Mouse (Mus musculus) small intestine, adult 2 months (tissue): ENCODE measurements around the gene Nin. TPM values are rescaled to one million over a fixed set of nuclear protein-coding genes. Genes with fewer than 3 reads are reported as not detected.

Source experiments
- H3K27ac ChIP-seq: fragments of 200-500 bp; 2 replicates; pipeline ENCODE4 v1.5.1; 2012; ENCODE audit warnings: low read depth, low read length, control low read depth, inconsistent platforms; ENCODE audit not compliant: insufficient read depth
- H3K27me3 ChIP-seq: fragments of 200-500 bp; 2 replicates; pipeline ENCODE4 v1.6.1; 2012; ENCODE audit warnings: mild to moderate bottlenecking, moderate library complexity, low read length, inconsistent platforms; ENCODE audit not compliant: control insufficient read depth, insufficient read depth
- H3K36me3 ChIP-seq: fragments of 200-500 bp; 2 replicates; pipeline ENCODE4 v1.6.1; 2012; ENCODE audit warnings: mild to moderate bottlenecking, low read length, control low read depth, inconsistent platforms; ENCODE audit not compliant: control insufficient read depth, insufficient read depth
- H3K4me1 ChIP-seq: fragments of 200-500 bp; 2 replicates; pipeline ENCODE4 v1.6.1; 2012; ENCODE audit warnings: low read length, inconsistent platforms, mixed read lengths; ENCODE audit not compliant: control insufficient read depth, insufficient read depth, insufficient read length
- H3K4me3 ChIP-seq: fragments of 200-500 bp; 2 replicates; pipeline ENCODE4 v1.5.1; 2012; ENCODE audit warnings: low read depth, mild to moderate bottlenecking, control low read depth, inconsistent platforms, low read length, moderate library complexity
- CTCF ChIP-seq: fragments of 200-500 bp; IDR thresholded peaks from 2 replicates; pipeline ENCODE4 v1.5.1; 2012; ENCODE audit warnings: low read depth, mild to moderate bottlenecking, control low read depth, inconsistent platforms, low read length, moderate library complexity, mixed read lengths; ENCODE audit not compliant: insufficient replicate concordance, insufficient read length; ENCODE audit errors: extremely low read depth
- POLR2A ChIP-seq: fragments of 200-500 bp; IDR thresholded peaks from 2 replicates; pipeline ENCODE4 v1.6.1; 2012; ENCODE audit warnings: low read depth, mild to moderate bottlenecking, control low read depth, inconsistent platforms, low read length, moderate library complexity
- WGBS: fragments of 180-500 bp; shearing (Covaris S2); methylation state at CpG from one replicate; pipeline ENCODE4 v1.1.7; 2018; 5-methylcytosine and 5-hydroxymethylcytosine counted together
- polyA plus RNA-seq: library from polyadenylated mRNA; depleted of rRNA; stranded (reverse); fragments of >200 nt; gene quantifications from 2 replicates; pipeline ENCODE4 v1.2.3, GENCODE M21; 2012

Nin gene
- polyA plus RNA-seq, 1 experiment = 4.0 TPM

DNA sequence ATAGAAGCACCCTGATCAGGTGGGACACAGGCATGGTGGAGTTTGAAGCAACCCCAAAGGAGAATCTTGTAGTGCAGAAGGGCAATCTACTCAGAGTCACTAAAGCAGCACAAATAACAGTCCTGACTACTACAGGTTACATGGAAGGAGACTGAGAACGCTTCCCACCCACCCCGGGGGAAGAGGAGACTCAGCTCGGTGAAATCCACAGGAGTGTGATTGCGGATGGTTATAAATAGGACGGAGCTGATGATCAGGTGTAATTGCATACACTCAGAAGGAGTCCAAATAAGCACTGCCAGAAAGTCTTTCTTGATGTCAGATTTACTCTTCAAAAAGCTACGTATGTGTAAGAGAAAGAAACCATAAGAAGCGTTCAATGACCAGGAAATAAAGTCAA is 15.6 kb downstream of the Nin start:
- Histone ChIP-seq H3K36me3 (no peaks in the 10 kb centered on the region), H3K27me3 (no peaks in the 10 kb centered on the region), H3K27ac (no peak overlapping the region), H3K4me3 (no peak overlapping the region), H3K4me1 (peaks cover 5% of the 10 kb centered on the region; the same call in 1 of the 2 replicates)
- TF ChIP-seq POLR2A (no peak), CTCF (no peak)
- WGBS = 91% methylated on average over 7 of the region's 7 CpGs

DNA sequence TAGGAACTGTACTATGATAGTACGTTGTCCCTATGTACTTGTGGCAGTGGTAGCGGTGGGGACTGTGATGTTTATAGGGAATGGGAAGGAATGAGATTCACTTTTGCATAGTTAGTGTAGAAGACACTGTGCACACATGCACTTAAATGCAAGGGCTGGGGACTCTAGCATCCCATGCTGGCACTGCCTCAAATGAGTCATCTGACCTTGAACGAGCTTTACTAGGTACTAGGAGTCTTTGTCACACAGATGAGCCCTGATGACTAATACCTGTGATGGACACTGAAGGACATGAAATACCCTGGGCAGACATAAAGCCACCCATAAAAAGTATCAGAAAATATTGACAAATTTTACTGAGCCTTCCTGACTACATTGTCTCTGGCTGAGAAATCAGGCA is 16.2 kb downstream of the Nin start:
- Histone ChIP-seq H3K27me3 (no peaks in the 10 kb centered on the region), H3K27ac (no peak overlapping the region), H3K4me3 (no peak overlapping the region), H3K4me1 (no peaks in the 10 kb centered on the region; the same call in 1 of the 2 replicates), H3K36me3 (no peaks in the 10 kb centered on the region)
- WGBS = 67% methylated on average over 3 of the region's 3 CpGs
- no peak for TF ChIP-seq POLR2A
- TF ChIP-seq CTCF = no peak

DNA sequence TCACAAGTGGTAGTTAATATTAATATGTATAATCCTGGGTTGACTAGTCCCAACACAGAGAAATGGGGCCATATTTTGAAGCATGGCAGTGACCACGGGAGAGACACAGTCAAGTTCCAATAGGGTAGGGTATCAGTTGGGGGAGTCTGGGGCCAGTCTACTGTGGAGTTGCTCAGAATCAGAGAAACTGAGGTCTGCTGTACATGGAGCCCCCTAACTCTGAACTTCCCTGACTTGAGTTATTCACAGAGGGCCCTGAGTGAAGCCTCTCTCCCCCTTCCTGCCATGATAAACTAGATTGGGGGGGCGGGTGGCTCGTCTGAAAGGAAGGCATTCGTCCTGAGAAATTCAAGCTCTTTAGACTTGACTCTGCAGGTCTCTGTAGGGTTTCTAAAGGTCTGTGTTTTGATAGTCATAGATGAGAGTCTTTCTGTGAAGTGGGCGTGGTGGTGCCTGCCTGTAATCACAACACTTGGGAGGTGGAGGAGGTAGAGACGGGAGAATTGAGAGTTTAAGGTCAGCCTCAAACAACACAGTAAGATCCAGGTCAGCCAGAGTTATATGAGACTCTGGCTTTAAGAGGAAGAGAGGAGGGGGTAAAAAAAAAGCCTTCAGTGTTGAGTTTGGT is 20.1 kb downstream of the Nin start:
- no peaks in the 10 kb centered on the region for H3K36me3 ChIP-seq
- WGBS = 88% methylated on average over 6 of the region's 6 CpGs
- no peaks in the 10 kb centered on the region for H3K27me3 ChIP-seq
- no peaks in the 10 kb centered on the region for H3K4me1 ChIP-seq
- H3K27ac ChIP-seq = no peak overlapping the region
- no peak for TF ChIP-seq CTCF
- TF ChIP-seq POLR2A = no peak
- no peak overlapping the region for H3K4me3 ChIP-seq

DNA sequence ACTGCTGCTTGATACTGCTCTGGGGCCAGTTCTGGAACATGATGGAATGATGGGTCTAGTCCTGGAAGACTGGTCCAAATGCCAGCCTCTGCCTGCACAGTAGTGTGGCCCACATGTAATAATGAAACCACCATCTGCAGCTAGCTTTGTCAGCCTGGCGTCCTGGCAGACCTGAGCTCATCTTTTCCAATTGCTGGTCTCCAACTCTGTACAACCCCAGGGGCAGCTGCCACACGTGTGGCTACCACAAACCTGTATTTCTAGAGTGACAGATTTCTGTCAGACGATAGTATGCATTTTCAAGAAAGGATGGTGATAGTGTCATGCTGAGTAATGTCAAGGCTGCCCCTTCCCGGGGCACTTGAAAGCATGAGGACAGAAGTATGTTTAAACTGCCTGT is 25.2 kb downstream of the Nin start:
- Histone ChIP-seq H3K4me1 (no peaks in the 10 kb centered on the region), H3K4me3 (no peak overlapping the region), H3K27ac (no peak overlapping the region), H3K36me3 (no peaks in the 10 kb centered on the region), H3K27me3 (no peaks in the 10 kb centered on the region)
- 84% methylated on average over 4 of the region's 4 CpGs for WGBS
- TF ChIP-seq POLR2A (no peak), CTCF (no peak)

- no peak for TF ChIP-seq POLR2A
- TF ChIP-seq CTCF = no peak
- no peaks in the 10 kb centered on the region for H3K36me3 ChIP-seq
- H3K4me3 ChIP-seq = no peak overlapping the region
- H3K27me3 ChIP-seq = no peaks in the 10 kb centered on the region
- H3K27ac ChIP-seq = no peak overlapping the region
- H3K4me1 ChIP-seq = no peaks in the 10 kb centered on the region
- WGBS = 77% methylated on average over 3 of the region's 3 CpGs
Observed at GRCm38 (mm10) chr12:70085351-70085750, 28.2 kb downstream of the Nin start.

- H3K27ac ChIP-seq = no peak overlapping the region
- no peaks in the 10 kb centered on the region for H3K36me3 ChIP-seq
- WGBS = 93% methylated on average over 5 of the region's 5 CpGs
- H3K4me1 ChIP-seq = no peaks in the 10 kb centered on the region
- H3K27me3 ChIP-seq = no peaks in the 10 kb centered on the region
- H3K4me3 ChIP-seq = no peak overlapping the region
- TF ChIP-seq CTCF (no peak), POLR2A (no peak)
Observed at GRCm38 (mm10) chr12:70084198-70084597, 29.3 kb downstream of the Nin start.

GRCm38 (mm10) chr12:70083737-70084136 is 29.8 kb downstream of the Nin start:
- 92% methylated on average over 4 of the region's 4 CpGs for WGBS
- H3K27ac ChIP-seq = no peak overlapping the region
- TF ChIP-seq CTCF (no peak), POLR2A (no peak)
- no peaks in the 10 kb centered on the region for H3K27me3 ChIP-seq
- no peaks in the 10 kb centered on the region for H3K36me3 ChIP-seq
- H3K4me3 ChIP-seq = no peak overlapping the region
- H3K4me1 ChIP-seq = no peaks in the 10 kb centered on the region; the same call in 1 of the 2 replicates
